Mouse (Mus musculus) effector memory CD4-positive, alpha-beta T cell, adult 7 months (primary cell): ENCODE data around the gene Prim1. TPM values are rescaled to one million over a fixed set of nuclear protein-coding genes. Genes with fewer than 3 reads are reported as not detected.

ENCODE experiments used
- polyA plus RNA-seq: library from polyadenylated mRNA; unstranded; fragments of 100-300 nt; shearing (Covaris generic); gene quantifications from one replicate; pipeline ENCODE4 v1.2.1, GENCODE M21; 2017

Gene Prim1
- polyA plus RNA-seq, result 16.9 TPM

DNA sequence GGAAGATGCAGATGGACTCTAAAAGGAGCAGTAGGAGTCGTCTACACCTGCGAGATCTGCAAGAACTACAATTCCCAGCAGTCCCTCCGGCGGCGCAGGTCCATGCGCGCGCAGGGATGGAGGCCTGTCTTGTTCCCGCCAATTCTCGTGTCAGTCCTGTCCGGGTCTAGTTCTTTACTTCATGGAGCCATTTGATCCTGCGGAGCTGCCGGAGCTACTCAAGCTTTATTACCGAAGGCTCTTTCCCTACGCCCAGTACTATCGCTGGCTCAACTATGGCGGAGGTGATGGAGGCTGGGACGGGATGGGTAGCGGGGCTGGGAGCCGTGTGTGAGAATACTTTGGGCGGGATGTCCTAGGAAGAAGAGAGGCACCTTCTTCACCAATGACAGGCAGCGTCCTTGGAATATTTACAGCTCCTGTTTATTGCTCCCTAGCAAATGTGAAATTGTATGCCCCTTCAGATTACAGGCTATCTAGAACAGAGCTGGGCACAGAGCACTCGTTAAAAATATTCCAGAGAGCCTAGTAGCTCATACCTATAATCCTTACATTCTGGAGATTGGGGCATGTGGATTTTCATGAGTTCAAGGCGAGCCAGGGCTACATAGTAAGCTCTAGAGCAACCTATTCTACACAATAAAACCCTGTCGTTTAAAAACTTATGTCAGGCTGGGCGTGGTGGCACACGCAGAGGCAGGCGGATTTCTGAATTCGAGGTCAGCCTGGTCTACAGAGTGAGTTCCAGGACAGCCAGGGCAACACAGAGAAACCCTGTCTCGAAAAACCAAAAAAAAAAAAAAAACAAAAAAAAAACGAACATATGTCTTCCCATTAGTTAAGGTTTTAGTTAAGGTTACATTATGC is at the start of gene Prim1:
TSS of gene Prim1 (plus strand) at position 101 of the 867 bp plus-strand sequence.

DNA sequence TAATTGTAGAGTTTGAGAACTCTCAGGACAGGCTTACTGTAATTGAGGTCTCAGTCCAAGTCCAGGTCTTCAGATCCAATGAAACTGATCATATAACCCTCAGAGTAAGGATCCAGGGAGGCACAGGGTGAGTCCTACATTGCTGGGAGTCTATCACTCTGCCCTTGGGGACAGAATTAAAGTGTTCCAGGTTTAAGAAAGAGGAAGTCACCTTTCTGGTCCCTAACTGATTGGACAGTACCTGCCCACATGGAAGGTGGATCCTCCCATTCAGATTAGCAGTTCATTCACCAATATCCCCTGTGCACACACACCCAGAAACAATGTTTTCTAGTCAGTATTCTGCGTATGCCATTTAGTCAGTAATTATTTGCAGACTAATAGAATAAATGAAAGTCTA is 7.5 kb upstream of the Prim1 start, which contains the start of gene Hsd17b6:
TSS of gene Hsd17b6 (minus strand) at position 166 of the 400 bp plus-strand sequence.

DNA sequence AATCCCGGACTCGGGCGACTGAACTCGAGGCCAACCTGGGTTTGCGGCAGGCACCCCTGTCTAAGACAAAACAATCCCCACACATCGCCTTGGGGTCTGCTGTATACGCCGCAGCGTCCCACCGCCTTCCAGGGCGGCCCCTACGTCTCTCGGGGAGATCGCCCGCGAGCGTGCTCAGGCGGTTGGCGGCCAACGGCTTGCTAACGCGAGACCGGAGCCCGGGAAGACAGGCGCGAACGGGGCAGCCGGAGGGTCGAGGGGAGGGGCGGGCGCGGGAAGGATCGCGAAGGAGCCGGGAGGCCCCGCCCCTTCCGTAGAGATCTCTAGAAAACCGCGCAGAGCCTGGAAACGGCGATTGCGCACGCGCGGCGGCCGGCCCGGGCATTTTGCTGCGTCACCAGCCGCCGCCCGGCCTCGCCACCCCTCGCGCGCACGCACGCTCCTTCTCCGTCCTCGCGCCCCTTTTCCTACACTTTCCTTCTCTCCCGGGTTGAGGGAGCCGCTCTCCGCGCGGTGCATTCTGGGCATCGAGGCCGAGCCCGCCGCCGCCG is 43.7 kb downstream of the Prim1 start, which contains the start of gene Ptges3:
TSS of gene Ptges3 (plus strand) at position 354 of the 551 bp plus-strand sequence.

Other genes with a start within 250 kb of the Prim1 start
- 0.57 TPM for gene Rdh9, start 238.8 kb upstream of the Prim1 start, polyA plus RNA-seq
- gene Rdh16, start 214.0 kb upstream of the Prim1 start, polyA plus RNA-seq, result 0.26 TPM
- not detected for gene Rdh19, start 165.2 kb upstream of the Prim1 start, polyA plus RNA-seq
- gene Rdh16f2, start 148.7 kb upstream of the Prim1 start, polyA plus RNA-seq, result not detected
- 0.40 TPM for gene Rdh7, start 126.4 kb upstream of the Prim1 start, polyA plus RNA-seq
- gene Sdr9c7, start 116.7 kb upstream of the Prim1 start, polyA plus RNA-seq, result not detected
- gene Hsd17b6, start 7.6 kb upstream of the Prim1 start, polyA plus RNA-seq, result not detected
- gene Naca, start 20.4 kb downstream of the Prim1 start, polyA plus RNA-seq, result 411 TPM
- 185 TPM for gene Ptges3, start 43.8 kb downstream of the Prim1 start, polyA plus RNA-seq
- gene Atp5b, start 68.1 kb downstream of the Prim1 start, polyA plus RNA-seq, result 1,063 TPM
- 47.7 TPM for gene Baz2a, start 76.4 kb downstream of the Prim1 start, polyA plus RNA-seq
- gene Rbms2, start 165.1 kb downstream of the Prim1 start, polyA plus RNA-seq, result 32.2 TPM
- 2.5 TPM for gene Gls2, start 179.3 kb downstream of the Prim1 start, polyA plus RNA-seq
- 14.4 TPM for gene Spryd4, start 196.6 kb downstream of the Prim1 start, polyA plus RNA-seq
- gene Mip, start 210.7 kb downstream of the Prim1 start, polyA plus RNA-seq, result not detected
- 11.1 TPM for gene Timeless, start 216.9 kb downstream of the Prim1 start, polyA plus RNA-seq
- gene Apon, start 238.9 kb downstream of the Prim1 start, polyA plus RNA-seq, result not detected